In the genomic region with DNA sequence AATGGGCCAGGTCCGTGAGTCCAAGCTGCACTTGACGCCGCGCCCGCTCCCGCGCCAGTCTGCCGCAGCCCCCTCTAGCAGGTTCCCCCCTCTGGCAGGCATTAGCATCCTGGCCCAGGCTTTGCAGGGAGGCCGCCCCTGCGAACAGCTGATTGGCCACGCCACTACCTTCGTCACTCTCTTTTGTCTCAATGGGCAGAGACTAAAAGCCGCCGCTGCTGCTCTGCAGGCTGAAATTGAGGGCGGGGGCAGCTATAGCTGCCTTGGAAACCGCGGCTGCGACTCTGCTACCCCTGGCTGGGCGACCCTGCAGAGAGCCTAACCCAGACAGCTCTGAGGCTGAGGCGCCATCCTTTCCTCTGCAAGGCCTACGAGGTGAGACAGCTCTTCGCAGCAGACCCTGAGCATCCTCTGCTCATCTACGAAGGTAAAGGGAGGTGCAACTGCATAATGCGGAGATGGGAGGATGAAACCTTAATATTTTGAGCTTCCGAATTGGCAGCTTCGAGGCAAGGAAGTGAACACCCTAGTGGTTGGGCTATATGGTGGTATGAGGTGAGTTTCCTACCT, we compare ENCODE assay signal across 8 mouse cellular contexts. TPM values are rescaled to one million over a fixed set of nuclear protein-coding genes. Genes with fewer than 3 reads are reported as not detected.
DNase-seq lines count a peak whose midpoint lies in the region; ATAC-seq and TF ChIP-seq lines count a peak whose summit lies in the region.

TSS of gene Zcchc18 (plus strand) at position 178 of the 570 bp plus-strand sequence.

- in situ Hi-C loops in CH12.LX (cut with MboI; ENCODE audit: low pct_ligation_motif_present, low pct_unique_long_range_greater_than_20kb, low sequenced_read_pairs): no loop called here

- no peak for DNase-seq in CH12.LX (ENCODE audit: extremely low read depth)
- DNase-seq in cerebellum, adult 11-12 months: peak; percentile 90
- peak; percentile 92 for DNase-seq in forebrain, postnatal 0 days
- DNase-seq in layer of hippocampus, adult 9-11 months: peak; percentile 90
- peak; percentile 74 for DNase-seq in lung, embryonic 14.5 days
- DNase-seq in thymus, adult 18-20 months: peak; percentile 44 to 61

- H3K36me3 ChIP-seq in CH12.LX (replicated peaks in 1 of 2; ENCODE audit: control insufficient read depth in 1 of 2, insufficient read depth in 1 of 2, low read length in 1 of 2): peaks cover 0 to 9% of the 10 kb centered on the region in 2 experiments
- H3K36me3 ChIP-seq in forebrain, postnatal 0 days (ENCODE audit: insufficient read depth): no peaks in the 10 kb centered on the region
- no peaks in the 10 kb centered on the region for H3K36me3 ChIP-seq in lung, embryonic 14.5 days (ENCODE audit: insufficient read depth)

- dilution Hi-C loops in CH12.LX (cut with MboI; ENCODE audit: extremely low pct_ligation_motif_present, extremely low pct_unique_long_range_greater_than_20kb, low sequenced_read_pairs): no loop called here

- TF ChIP-seq EP300 in CH12.LX (IDR thresholded peaks at IDR 0.05; ENCODE audit: low read length): no peak

- H3K4me1 ChIP-seq in CH12.LX (ENCODE audit: control insufficient read depth in 1 of 2, insufficient read depth in 2 of 2): peaks cover 4 to 27% of the 10 kb centered on the region in 2 experiments
- H3K4me1 ChIP-seq in forebrain, postnatal 0 days (ENCODE audit: insufficient read depth): no peaks in the 10 kb centered on the region
- H3K4me1 ChIP-seq in lung, embryonic 14.5 days (ENCODE audit: insufficient read depth): no peaks in the 10 kb centered on the region
- peaks cover 11% of the 10 kb centered on the region for H3K4me1 ChIP-seq in olfactory bulb, adult 2 months (ENCODE audit: control insufficient read depth, insufficient read depth, low read length)

- WGBS in forebrain, postnatal 0 days: 22% methylated on average over 26 of the region's 26 CpGs
- WGBS in lung, embryonic 14.5 days: 10% methylated on average over 26 of the region's 26 CpGs
- WGBS in olfactory bulb, adult 2 months: 15% methylated on average over 26 of the region's 26 CpGs

- no peak for TF ChIP-seq CTCF in CH12.LX (conservative IDR thresholded peaks at IDR 0.05 in 1 of 2, IDR thresholded peaks at IDR 0.05 in 1 of 2; ENCODE audit: low read depth in 2 of 2, low read length in 2 of 2)
- peak; percentile 6 for TF ChIP-seq CTCF in forebrain, postnatal 0 days (IDR thresholded peaks at IDR 0.05; ENCODE audit: low read depth)
- TF ChIP-seq CTCF in lung, embryonic 14.5 days (IDR thresholded peaks at IDR 0.05; ENCODE audit: low read depth): no peak
- TF ChIP-seq CTCF in olfactory bulb, adult 2 months (IDR thresholded peaks at IDR 0.05; ENCODE audit: insufficient read depth, low read depth, low read length): no peak

- H3K27ac ChIP-seq in CH12.LX (ENCODE audit: insufficient read depth, low read depth): peak within 1 kb of the TSS; percentile 40
- peak within 1 kb of the TSS; percentile 94 for H3K27ac ChIP-seq in forebrain, postnatal 0 days (ENCODE audit: low read depth, low read length)
- no peak within 1 kb of the TSS for H3K27ac ChIP-seq in lung, embryonic 14.5 days (ENCODE audit: low read depth)
- H3K27ac ChIP-seq in olfactory bulb, adult 2 months (ENCODE audit: insufficient read depth, low read depth, low read length): peak within 1 kb of the TSS; percentile 88

- peak; percentile 97 for ATAC-seq in forebrain, postnatal 0 days
- peak; percentile 97 to 98 for ATAC-seq in hematopoietic stem cell, adult 5-6 weeks (replicated peaks in 1 of 2; ENCODE audit: insufficient read depth in 1 of 2, low FRiP score in 2 of 2, low TSS enrichment in 1 of 2, low read depth in 1 of 2, poor library complexity in 2 of 2, severe bottlenecking in 2 of 2)
- peak; percentile 97 for ATAC-seq in lung, embryonic 14.5 days (ENCODE audit: insufficient read depth)

- H3K9me3 ChIP-seq in CH12.LX (replicated peaks; ENCODE audit: low read length): no peaks in the 10 kb centered on the region
- no peaks in the 10 kb centered on the region for H3K9me3 ChIP-seq in forebrain, postnatal 0 days (ENCODE audit: low read length)
- no peaks in the 10 kb centered on the region for H3K9me3 ChIP-seq in lung, embryonic 14.5 days (ENCODE audit: low read depth, low read length)

- no peaks in the 10 kb centered on the region for H3K79me2 ChIP-seq in CH12.LX (replicated peaks; ENCODE audit: control insufficient read depth, extremely low read depth, insufficient read depth, poor library complexity, severe bottlenecking)

- no peaks in the 10 kb centered on the region for H3K27me3 ChIP-seq in CH12.LX (replicated peaks)
- H3K27me3 ChIP-seq in forebrain, postnatal 0 days (ENCODE audit: insufficient read depth, low read length): no peaks in the 10 kb centered on the region
- H3K27me3 ChIP-seq in lung, embryonic 14.5 days (ENCODE audit: insufficient read depth, low read length): 0 out of 2 replicates have a peak, but pooled peaks cover 10% of the 10 kb centered on the region

- no peak for TF ChIP-seq RAD21 in CH12.LX (IDR thresholded peaks at IDR 0.05; ENCODE audit: low read depth, low read length)

- H3K4me2 ChIP-seq in CH12.LX (ENCODE audit: insufficient read depth, low read depth, poor library complexity, severe bottlenecking): peak within 1 kb of the TSS; percentile 67
- peak within 1 kb of the TSS; percentile 53 for H3K4me2 ChIP-seq in forebrain, postnatal 0 days (ENCODE audit: low read depth)
- peak within 1 kb of the TSS; percentile 62 for H3K4me2 ChIP-seq in lung, embryonic 14.5 days

- H3K4me3 ChIP-seq in CH12.LX (replicated peaks in 1 of 3; ENCODE audit: low read depth in 2 of 3, low read length in 2 of 3, poor library complexity in 1 of 3): peak within 1 kb of the TSS in 2 of 3 experiments; percentile 54 to 82
- H3K4me3 ChIP-seq in forebrain, postnatal 0 days (ENCODE audit: low read depth, low read length): peak within 1 kb of the TSS; percentile 53
- H3K4me3 ChIP-seq in lung, embryonic 14.5 days (ENCODE audit: low read depth, low read length): peak within 1 kb of the TSS; percentile 32
- peak within 1 kb of the TSS; percentile 88 for H3K4me3 ChIP-seq in olfactory bulb, adult 2 months (ENCODE audit: insufficient read depth, low read depth, low read length)

- H3K9ac ChIP-seq in CH12.LX (ENCODE audit: insufficient read depth, low read depth): peak within 1 kb of the TSS; percentile 13; the same call in 1 of the 2 replicates
- peak within 1 kb of the TSS; percentile 68 for H3K9ac ChIP-seq in forebrain, postnatal 0 days
- no peak within 1 kb of the TSS for H3K9ac ChIP-seq in lung, embryonic 14.5 days

- TF ChIP-seq POLR2A in CH12.LX (IDR thresholded peaks at IDR 0.05; ENCODE audit: low read depth, low read length): peak; percentile 52; the same call in 1 of the 2 replicates
- TF ChIP-seq POLR2A in olfactory bulb, adult 2 months (IDR thresholded peaks at IDR 0.05; ENCODE audit: insufficient read depth, low read depth, low read length): peak; percentile 37; the same call in 1 of the 2 replicates

TF ChIP-seq in CH12.LX, 34 proteins besides CTCF, POLR2A, EP300 and RAD21:
- TF ChIP-seq NELFE (IDR thresholded peaks at IDR 0.05; ENCODE audit: low read depth, low read length) (0 out of 2 replicates have a peak, but pooled peaks have one; percentile 40), MYC (IDR thresholded peaks at IDR 0.05; ENCODE audit: low read depth, low read length) (no peak)

RNA-seq across cellular contexts. Expression of gene Zcchc18, which starts in this region (rescaled TPM):
- total RNA-seq in CH12.LX (2012; rRNA removed) (4.5 and 6.8 TPM in 2 replicates), CH12.LX (2014; rRNA removed) (0.34 TPM in 2 replicates)
- polyA plus RNA-seq in CH12.LX (2012; ENCODE audit: insufficient read length, low read depth): 0.83 and 0.97 TPM in 2 replicates
- 197 and 225 TPM in 2 replicates for total RNA-seq in forebrain, postnatal 0 days (2014; rRNA removed)
- polyA plus RNA-seq in forebrain, postnatal 0 days (2015; fragmentation: Nextera tagmentation; extraction: Ambion mirVana): 361 and 445 TPM in 2 replicates
- total RNA-seq in hematopoietic stem cell, adult 5-6 weeks (2017): 2.3 and 2.6 TPM in 2 replicates
- polyA plus RNA-seq in lung, embryonic 14.5 days (2014; fragmentation: Nextera tagmentation; extraction: Ambion mirVana): 13.4 and 15.6 TPM in 2 replicates
- 200 TPM in 1 of 2 replicates, not detected in the other for polyA plus RNA-seq in olfactory bulb, adult 2 months (2012; ENCODE audit: insufficient read depth, insufficient read length, low replicate concordance, missing spikeins)

Comparison
In these comparisons a context has a peak if more than half of its experiments do, and no peak if none do; other contexts are left out.
1. RNA of gene Zcchc18 (total RNA-seq): 197 to 225 TPM in forebrain, postnatal 0 days; 0.34 to 6.8 TPM in CH12.LX and 2.3 to 2.6 TPM in hematopoietic stem cell, adult 5-6 weeks; every median in the first group is over 10 times any median in the second.
2. H3K4me3 ChIP-seq: peak in every context shown above with its lines; median percentile 88 in olfactory bulb, adult 2 months; 68 in CH12.LX; 53 in forebrain, postnatal 0 days; 32 in lung, embryonic 14.5 days.
3. Peak in every context shown above with its lines, with median percentiles within 50 percentile points of each other: H3K4me2 ChIP-seq and ATAC-seq.